Mouse (Mus musculus) mouse trophoblast stem cell (cell line): ENCODE results near the gene Esrrg.

Source experiments
- in situ Hi-C, 2 experiments: fragments of 300-500 bp; cut with MseI, MboI; formaldehyde crosslinking; loops; 2 replicates in 1 of 2; 3 replicates in 1 of 2; pipeline ENCODE4 v1.15.1; 2025

Esrrg gene

DNA sequence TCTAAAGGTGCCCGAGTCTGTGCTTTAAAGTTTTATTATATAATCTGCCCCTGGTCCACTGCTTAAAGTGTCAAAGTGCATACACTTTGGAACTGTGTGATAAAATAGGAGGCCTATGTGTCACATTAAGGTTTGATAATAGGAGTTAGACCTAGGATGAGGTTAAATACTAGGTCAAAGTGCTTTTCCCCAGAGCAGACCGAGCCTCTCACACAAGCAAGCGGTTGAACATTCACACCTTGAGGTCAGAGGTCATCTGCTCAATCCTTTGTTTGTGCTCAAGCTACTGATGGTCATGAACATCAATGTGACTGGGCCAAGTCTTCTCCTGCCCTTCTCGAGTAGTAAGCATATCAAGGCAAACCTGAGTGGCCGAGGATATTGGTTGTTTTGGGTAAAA, 218.3 kb downstream of the Esrrg start:
- in situ Hi-C loops: no loop called here

- in situ Hi-C loops: no loop called here
Observed at GRCm38 (mm10) chr1:187830937-187831336, 222.3 kb downstream of the Esrrg start.

DNA sequence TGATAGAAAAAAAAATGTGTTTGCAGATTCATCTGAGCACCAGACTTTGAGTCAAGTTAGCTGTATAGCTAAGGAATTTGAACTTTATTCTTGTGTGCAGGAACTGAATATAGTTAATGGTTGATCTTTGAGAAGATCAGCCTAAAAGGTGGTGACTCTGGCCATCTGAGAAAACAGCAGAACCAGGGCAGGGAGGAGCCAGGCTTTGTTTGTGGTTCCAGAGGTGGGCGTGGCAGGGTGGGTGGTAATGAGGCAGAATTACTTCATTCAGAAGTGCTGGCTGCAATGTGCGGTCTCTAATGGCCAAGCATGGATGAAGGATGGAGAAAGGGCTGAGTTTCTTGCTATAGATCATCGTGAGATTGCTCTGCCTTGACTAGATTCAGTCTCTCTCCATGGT, 224.3 kb downstream of the Esrrg start:
- in situ Hi-C loops: no loop called here

DNA sequence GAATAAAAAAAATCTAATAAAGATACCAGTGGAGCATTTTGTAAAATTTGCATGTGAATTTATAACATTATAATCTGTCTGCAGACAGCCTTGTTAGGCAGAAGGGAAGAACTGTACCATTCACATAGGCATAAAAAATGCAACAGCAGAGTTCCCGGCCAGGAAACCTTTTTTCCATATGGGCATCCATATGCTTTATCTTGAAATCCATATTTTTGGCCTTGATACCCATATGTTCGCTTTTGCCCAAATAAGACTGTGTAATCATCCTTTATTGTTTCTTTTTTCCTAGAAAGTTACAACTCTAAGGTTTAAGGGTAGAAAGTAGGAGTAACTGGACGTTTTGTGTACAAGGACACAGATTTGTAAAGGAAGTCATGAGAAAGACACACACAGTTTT, 226.0 kb downstream of the Esrrg start:
- in situ Hi-C loops: no loop called here

DNA sequence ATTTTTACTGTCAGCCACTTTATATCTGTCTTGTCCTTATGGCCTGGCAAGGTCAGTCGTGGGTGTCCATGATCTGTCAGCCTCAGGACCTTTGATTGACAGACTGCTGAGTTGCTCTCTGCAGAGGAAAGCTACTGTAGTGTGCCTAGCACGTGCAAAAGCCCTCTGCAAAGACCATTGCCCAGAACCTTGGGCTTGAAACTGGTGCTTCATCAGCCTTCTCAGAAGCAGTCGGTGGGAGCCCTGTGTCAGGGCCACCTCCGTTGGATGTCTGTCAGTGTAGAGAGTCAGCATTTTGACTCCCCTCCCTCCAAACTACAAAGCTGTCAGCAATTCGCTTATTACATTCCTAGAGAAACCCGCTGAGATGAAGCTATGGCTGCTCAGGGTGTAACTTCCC, 227.8 kb downstream of the Esrrg start:
- in situ Hi-C loops: no loop called here

- in situ Hi-C loops: no loop called here
Observed at GRCm38 (mm10) chr1:187836876-187837275, 228.3 kb downstream of the Esrrg start.

- in situ Hi-C loops: no loop called here
Observed at GRCm38 (mm10) chr1:187841629-187842028, 233.0 kb downstream of the Esrrg start.

GRCm38 (mm10) chr1:187842702-187843101, 234.1 kb downstream of the Esrrg start:
- in situ Hi-C loops: no loop called here

DNA sequence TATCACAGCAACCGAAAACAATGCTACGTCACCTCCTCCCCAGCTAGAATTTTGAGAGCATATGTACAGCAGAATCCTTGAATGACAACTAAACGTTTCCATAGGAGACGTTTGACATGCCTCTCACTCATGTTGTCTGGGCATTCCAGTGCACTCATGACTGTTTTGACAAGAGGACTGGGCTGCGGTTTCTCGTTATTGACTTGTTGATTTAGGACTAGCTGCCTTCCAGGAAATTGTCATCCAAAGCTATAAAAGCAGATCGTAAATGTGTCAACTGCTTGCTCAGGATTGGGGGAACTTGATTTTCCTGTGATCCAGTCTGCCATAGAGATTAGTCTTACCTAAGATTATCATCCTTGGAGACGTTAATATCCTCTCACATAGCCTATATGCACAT, 245.6 kb downstream of the Esrrg start:
- in situ Hi-C loops: no loop called here

DNA sequence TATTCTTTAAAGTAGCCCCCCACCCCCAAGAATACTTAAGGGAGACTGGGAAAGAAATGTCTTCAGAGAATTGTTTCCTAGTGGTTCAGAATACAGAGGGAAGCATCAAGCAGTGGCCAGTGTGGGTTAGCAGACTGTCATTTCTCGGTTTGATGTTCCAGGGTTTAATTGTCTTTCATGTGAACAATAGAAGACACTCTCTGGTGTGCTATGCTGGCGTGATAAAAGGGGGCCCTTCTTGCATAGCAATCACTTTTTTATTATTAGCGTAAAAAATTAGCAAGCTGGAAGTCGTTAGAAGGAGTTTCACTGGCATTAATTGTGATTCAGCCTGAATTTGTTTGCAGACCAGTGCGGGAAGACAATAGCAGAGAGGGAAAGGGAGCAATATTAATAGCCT, 253.7 kb downstream of the Esrrg start:
- in situ Hi-C loops: no loop called here

- in situ Hi-C loops: no loop called here
Observed at GRCm38 (mm10) chr1:187868427-187868826, 259.8 kb downstream of the Esrrg start.

- in situ Hi-C loops: no loop called here
Observed at GRCm38 (mm10) chr1:187872208-187872607, 263.6 kb downstream of the Esrrg start.

DNA sequence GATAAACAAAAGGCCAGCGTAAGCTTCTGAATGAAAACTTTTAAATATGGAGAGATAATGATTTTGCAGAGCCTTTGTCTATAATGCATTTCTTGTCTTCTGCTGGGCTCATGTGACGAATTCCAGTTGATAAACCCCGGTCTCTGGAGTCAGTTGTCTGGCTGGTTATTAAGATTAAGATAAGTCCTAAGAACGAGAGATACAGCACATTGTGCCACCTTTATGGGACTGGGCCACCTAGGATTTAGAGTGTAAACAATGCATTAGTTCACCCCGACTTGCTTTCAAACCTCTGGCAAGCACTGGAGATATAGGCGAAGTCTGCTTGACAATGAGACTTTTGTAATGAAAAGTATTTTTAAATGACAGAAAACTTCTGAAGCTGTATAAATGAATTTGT, 264.2 kb downstream of the Esrrg start:
- in situ Hi-C loops: no loop called here

- in situ Hi-C loops: no loop called here
Observed at GRCm38 (mm10) chr1:187873770-187874169, 265.2 kb downstream of the Esrrg start.

DNA sequence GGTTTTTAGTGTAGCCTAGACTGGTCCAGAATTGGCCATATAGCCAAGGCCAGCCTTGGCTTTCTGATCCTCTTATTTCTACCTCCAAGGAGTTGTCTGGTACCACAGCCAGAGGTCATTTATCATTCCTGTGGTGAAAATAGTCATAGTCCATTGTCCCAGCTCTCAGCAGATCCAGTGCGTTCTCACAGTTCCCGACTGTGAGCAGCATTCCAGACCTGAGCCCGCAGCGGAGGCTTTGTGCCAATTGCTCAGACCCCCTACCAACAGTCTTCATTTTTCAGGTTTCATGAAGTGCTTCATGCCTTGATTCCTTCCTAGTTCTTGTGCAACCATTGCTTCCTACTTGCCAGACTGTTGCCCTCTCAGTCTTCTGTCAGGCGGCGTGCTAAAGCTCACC, 278.7 kb downstream of the Esrrg start:
- in situ Hi-C loops: no loop called here

GRCm38 (mm10) chr1:187888142-187888541, 279.6 kb downstream of the Esrrg start:
- in situ Hi-C loops: no loop called here

DNA sequence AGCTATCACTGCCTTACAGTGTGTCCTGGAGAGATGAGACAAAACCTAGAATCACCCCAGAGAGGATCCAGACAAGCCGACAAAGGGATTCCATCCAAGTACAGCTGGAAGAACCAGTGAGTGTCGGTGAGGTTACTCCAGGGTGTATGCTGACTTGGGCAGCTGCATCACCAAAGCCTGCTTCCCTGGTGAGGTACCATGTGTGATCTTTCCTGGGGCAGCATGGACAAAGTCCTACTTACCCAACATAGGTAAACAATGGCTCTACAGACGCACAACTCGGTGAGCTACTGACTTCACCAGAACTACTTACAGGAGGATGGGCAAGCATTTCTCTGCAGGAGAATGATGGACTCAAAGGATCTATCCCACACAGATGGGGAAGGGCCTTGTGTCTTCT, 280.5 kb downstream of the Esrrg start:
- in situ Hi-C loops: no loop called here

GRCm38 (mm10) chr1:187891262-187891661, 282.7 kb downstream of the Esrrg start:
- in situ Hi-C loops: no loop called here

- in situ Hi-C loops: no loop called here
Observed at GRCm38 (mm10) chr1:187895459-187895858, 286.9 kb downstream of the Esrrg start.

DNA sequence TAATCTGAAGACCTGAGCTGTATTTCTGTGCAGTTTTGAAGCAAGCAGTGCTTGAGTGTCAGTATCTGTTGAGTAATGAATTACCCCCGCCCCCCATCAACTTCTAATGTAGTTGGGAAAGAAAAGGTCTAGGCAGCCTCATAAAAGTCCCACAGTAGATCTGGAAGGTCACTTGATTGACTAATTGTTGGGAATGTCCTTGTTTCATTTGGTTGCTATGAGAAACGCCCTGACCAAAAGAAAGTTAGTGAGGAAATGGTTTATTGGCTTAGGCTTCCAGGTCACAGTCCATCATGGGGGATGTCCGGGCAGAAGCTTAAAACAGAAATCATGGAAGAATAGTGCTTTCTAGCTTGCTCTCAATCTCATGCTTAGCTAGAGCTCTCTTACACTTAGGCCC, 287.7 kb downstream of the Esrrg start:
- in situ Hi-C loops: no loop called here

DNA sequence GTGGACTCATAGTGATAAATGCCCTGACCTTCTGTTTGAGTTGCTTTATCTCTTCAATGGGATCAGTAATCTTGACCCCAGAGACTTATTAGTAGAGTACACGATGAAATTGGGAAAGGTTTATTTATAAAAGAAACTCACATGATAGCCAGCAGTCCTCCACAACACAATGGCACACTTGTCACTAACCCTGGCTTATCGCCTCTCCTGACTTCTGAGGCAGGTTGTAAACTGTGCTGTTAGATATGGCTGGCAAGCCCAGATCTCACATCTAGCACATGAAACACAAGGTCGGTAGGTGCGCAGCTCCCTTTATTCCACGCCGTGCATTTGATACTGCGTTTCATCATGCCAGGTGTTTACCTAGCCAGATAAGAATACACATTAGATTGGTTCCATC, 288.3 kb downstream of the Esrrg start:
- in situ Hi-C loops: no loop called here

DNA sequence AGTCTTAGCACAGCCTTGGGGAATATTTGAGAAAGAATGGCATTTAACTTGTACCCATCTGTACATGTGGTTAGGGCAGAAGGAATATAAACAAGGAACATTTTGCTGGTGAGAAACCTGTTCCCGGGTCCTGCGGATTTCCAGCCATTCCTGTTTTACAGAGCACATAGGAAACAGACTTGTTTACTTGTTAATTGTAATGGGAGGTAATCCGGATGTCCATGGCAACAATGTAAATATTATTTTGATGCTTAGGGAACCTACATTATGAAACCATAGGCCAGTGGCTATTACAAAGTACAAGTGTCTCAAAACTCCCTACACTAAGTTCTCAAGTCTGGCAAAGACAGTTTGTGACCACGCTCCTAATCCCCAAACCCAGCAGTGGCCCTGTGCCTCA, 290.9 kb downstream of the Esrrg start:
- in situ Hi-C loops: no loop called here

DNA sequence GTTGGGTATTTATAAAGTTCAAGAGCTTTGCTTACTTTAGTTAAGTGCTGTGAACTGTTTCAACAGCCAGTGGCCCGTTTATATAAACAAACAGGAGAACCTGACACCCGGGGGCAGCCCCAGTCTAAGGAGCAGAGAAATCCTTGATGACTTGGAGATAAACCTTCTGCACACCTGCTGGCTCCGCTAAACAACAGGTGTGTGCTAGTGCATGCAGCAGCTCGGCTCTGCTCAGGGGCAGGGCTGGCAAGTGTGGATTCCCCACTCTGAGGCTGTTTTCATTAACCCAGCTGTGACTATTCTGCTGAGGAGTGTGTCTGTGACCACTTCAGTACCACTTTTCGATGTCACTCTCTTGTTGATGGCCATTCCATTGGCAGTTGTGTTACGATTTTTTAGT, 292.2 kb downstream of the Esrrg start:
- in situ Hi-C loops: no loop called here

GRCm38 (mm10) chr1:187902176-187902575, 293.6 kb downstream of the Esrrg start:
- in situ Hi-C loops: no loop called here

- in situ Hi-C loops: no loop called here
Observed at GRCm38 (mm10) chr1:187904731-187905130, 296.1 kb downstream of the Esrrg start.
